Mouse (Mus musculus) liver, embryonic 12.5 days (tissue): ENCODE results near the gene Glud1. TPM values are rescaled to one million over a fixed set of nuclear protein-coding genes. Genes with fewer than 3 reads are reported as not detected.
A peak's percentile ranks its signal among the peaks of the same experiment; 100 is the strongest.

ENCODE experiments used
- ATAC-seq: fragments of 200-750 bp; cut with Nextera tagmentation; 2 replicates; pipeline ENCODE4 v1.8.0; 2017; ENCODE audit warnings: moderate number of reproducible peaks, mild to moderate bottlenecking, moderate library complexity
- H3K27ac ChIP-seq: fragments of 300-500 bp; sonication (generic); 2 replicates; pipeline ENCODE4 v1.5.1; 2016; ENCODE audit warnings: mild to moderate bottlenecking
- H3K27me3 ChIP-seq: fragments of 300-500 bp; sonication (generic); replicated peaks from 2 replicates; pipeline ENCODE4 v1.6.1; 2016; ENCODE audit warnings: mild to moderate bottlenecking, moderate library complexity
- H3K36me3 ChIP-seq: fragments of 300-500 bp; sonication (generic); 2 replicates; pipeline ENCODE4 v1.6.1; 2016; ENCODE audit warnings: mild to moderate bottlenecking, moderate library complexity
- H3K4me1 ChIP-seq: fragments of 300-500 bp; sonication (generic); 2 replicates; pipeline ENCODE4 v1.6.1; 2016
- H3K4me2 ChIP-seq: fragments of 300-500 bp; sonication (generic); 2 replicates; pipeline ENCODE4 v1.6.1; 2016; ENCODE audit warnings: mild to moderate bottlenecking, moderate library complexity
- H3K4me3 ChIP-seq: fragments of 300-500 bp; sonication (generic); 2 replicates; pipeline ENCODE4 v1.5.1; 2016; ENCODE audit warnings: mild to moderate bottlenecking, moderate library complexity
- H3K9ac ChIP-seq: fragments of 300-500 bp; sonication (generic); 2 replicates; pipeline ENCODE4 v1.6.1; 2016; ENCODE audit warnings: mild to moderate bottlenecking, moderate library complexity
- H3K9me3 ChIP-seq: fragments of 300-500 bp; sonication (generic); replicated peaks from 2 replicates; pipeline ENCODE4 v1.6.1; 2016; ENCODE audit warnings: mild to moderate bottlenecking, moderate library complexity
- WGBS: fragments of 180-500 bp; shearing (Covaris S2); methylation state at CpG from one replicate; pipeline ENCODE4 v1.1.7; 2016; ENCODE audit not compliant: insufficient replicate concordance; 5-methylcytosine and 5-hydroxymethylcytosine counted together
- polyA plus RNA-seq: library from polyadenylated mRNA; unstranded; fragments of >200 nt; fragmentation: Nextera tagmentation; extraction: Ambion mirVana; gene quantifications from 2 replicates; pipeline ENCODE4 v1.2.1, GENCODE M21; 2016

Gene Glud1
- 137 and 145 TPM in 2 replicates for polyA plus RNA-seq

DNA sequence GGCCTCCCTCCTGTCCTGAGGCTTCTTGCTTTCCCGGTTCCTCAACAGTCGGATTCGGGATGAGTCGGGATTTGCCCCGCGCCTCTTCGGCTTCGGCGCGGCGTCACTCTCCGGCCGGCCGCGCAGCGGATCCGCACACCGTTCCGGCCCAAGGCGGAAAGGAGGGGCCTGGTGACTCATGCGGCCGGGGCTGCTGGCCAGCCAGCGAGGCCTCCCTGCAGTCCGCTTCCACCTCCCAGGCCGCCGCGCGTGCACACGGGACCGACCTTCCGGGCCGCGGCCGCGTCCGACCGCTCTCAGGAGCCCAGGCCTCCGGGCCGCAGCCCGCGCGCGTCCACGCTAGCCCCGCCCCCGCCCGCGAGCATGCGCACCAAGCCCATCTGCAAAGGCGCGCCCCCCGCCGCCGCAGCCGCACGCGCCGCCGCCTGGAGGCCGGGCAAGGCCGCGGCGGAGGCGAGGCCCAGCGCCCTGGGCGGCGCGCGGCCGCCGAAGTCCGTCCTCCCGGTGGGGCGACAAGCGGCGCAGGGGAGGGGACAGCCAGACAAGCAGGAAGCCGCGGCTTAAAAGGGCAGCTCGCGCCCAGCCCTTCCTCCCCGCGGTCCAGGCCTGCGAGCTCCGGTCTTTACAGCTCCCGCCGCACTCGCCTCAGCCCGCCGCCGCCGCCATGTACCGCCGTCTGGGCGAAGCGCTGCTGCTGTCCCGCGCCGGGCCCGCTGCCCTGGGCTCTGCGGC, at the start of gene Glud1, which contains the start of gene Shld2:
Glud1 (plus strand) TSS at position 494 of the 732 bp plus-strand sequence.
Shld2 (minus strand) TSS at position 260 of the 732 bp plus-strand sequence.
- peak within 1 kb of the TSS; percentile 91 for H3K4me3 ChIP-seq
- peaks cover 2% of the 10 kb centered on the region; the same call in 1 of the 2 replicates for H3K36me3 ChIP-seq
- peak within 1 kb of the TSS; percentile 100 for H3K4me2 ChIP-seq
- H3K4me1 ChIP-seq, result peaks cover 35% of the 10 kb centered on the region
- peak; percentile 94 for ATAC-seq
- under 1% methylated on average over 91 of the region's 100 CpGs for WGBS
- H3K27me3 ChIP-seq, result no peaks in the 10 kb centered on the region
- H3K9me3 ChIP-seq, result no peaks in the 10 kb centered on the region
- peak within 1 kb of the TSS; percentile 91 for H3K27ac ChIP-seq
- peak within 1 kb of the TSS; percentile 91 for H3K9ac ChIP-seq

DNA sequence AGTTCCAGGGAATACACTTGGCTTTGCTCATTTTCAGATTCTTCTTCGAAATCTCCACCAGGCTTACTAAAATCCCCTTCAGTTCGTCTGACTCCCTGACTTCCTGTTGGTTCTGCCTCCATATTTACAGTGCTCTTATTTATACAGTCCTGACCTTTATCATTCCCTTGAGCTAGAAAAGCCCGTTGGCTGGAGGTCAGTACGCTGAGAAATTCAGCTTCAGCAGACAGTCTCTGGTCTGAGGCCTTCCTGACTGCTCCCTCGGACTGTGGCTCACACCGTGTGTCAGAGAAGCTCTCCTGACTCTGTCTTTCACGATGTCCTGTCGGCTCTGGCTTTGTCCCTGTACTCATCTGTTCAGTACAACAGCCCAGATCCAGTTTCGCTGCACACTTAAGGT, 42.5 kb upstream of the Glud1 start:
- no peak overlapping the region for H3K9ac ChIP-seq
- H3K4me3 ChIP-seq, result no peak overlapping the region
- H3K27me3 ChIP-seq, result no peaks in the 10 kb centered on the region
- no peak overlapping the region for H3K4me2 ChIP-seq
- peak; percentile 55 for ATAC-seq
- no peaks in the 10 kb centered on the region for H3K36me3 ChIP-seq
- H3K4me1 ChIP-seq, result 0 out of 2 replicates have a peak, but pooled peaks cover 3% of the 10 kb centered on the region
- H3K9me3 ChIP-seq, result no peaks in the 10 kb centered on the region
- peak overlapping the region; percentile 42; the same call in 1 of the 2 replicates for H3K27ac ChIP-seq
- WGBS, result 66% methylated on average over 9 of the region's 9 CpGs

DNA sequence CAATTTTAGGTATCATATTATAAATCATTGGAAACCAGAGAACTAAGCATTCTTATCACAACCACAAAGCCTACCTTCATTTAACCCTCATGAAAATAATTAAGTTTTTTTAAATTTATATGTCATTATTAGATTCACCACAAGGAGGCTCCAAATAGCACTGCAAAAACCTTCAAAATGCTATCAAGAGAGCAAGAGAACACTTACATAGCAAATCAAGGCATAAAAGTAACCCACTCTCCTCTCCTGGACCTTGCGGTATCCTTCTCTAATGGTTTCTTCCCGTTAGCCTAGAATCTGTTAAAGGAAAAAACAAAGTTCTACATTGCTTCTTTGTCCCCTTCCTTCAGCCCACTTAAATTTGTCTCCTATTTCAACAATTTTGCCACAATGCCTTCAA, 37.2 kb upstream of the Glud1 start:
- Histone ChIP-seq H3K27ac (no peak overlapping the region), H3K4me3 (no peak overlapping the region), H3K4me1 (0 out of 2 replicates have a peak, but pooled peaks cover 3% of the 10 kb centered on the region), H3K27me3 (no peaks in the 10 kb centered on the region), H3K36me3 (no peaks in the 10 kb centered on the region), H3K4me2 (no peak overlapping the region), H3K9ac (no peak overlapping the region), H3K9me3 (no peaks in the 10 kb centered on the region)
- WGBS, result 53% methylated on average over 2 of the region's 2 CpGs
- no peak for ATAC-seq

DNA sequence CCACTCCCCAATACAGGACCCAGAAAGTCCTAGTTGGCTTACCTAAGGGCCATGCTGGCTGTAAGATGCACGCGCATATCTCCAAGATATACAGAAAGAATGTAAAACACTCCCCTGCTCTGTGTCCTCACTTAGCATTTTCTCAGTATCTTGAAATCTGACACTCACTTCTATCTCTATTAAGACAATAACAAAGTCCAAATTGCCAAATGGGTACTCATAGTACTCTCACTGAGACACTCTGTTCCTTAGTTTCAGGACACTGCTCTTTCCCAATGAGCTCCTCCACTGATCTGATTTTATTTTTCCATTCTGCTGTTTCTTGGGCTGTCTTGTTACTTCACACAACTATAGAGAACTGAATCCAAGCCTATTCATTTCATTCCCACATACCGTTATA, 36.4 kb upstream of the Glud1 start:
- no peak overlapping the region for H3K27ac ChIP-seq
- H3K9ac ChIP-seq, result no peak overlapping the region
- H3K4me2 ChIP-seq, result no peak overlapping the region
- no peak overlapping the region for H3K4me3 ChIP-seq
- WGBS, result 85% methylated on average over 3 of the region's 3 CpGs
- no peaks in the 10 kb centered on the region for H3K36me3 ChIP-seq
- ATAC-seq, result no peak
- H3K9me3 ChIP-seq, result no peaks in the 10 kb centered on the region
- H3K4me1 ChIP-seq, result no peaks in the 10 kb centered on the region
- no peaks in the 10 kb centered on the region for H3K27me3 ChIP-seq

DNA sequence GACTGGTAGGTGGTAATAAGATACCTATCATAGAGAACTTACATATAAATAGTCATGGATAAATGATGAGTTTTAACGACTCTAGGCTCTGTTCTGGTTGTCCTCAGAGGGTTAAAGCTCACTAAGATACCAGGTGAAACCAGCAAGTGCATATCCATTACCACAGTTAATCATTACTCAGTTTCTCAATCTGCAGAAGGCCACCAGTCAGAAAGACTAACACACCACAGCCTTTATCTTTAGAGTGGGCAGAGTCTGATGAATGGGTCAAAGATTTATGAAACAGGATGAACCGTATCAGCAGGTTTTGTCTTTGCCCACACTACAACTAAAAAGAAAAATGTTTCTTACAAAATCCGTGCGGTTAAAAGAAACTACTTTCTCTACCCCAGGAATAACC, 35.3 kb upstream of the Glud1 start:
- Histone ChIP-seq H3K27ac (no peak overlapping the region), H3K4me3 (no peak overlapping the region), H3K9me3 (no peaks in the 10 kb centered on the region), H3K4me1 (no peaks in the 10 kb centered on the region), H3K9ac (no peak overlapping the region), H3K4me2 (no peak overlapping the region), H3K36me3 (no peaks in the 10 kb centered on the region), H3K27me3 (no peaks in the 10 kb centered on the region)
- WGBS, result 72% methylated on average over 4 of the region's 4 CpGs
- peak; percentile 55 for ATAC-seq

DNA sequence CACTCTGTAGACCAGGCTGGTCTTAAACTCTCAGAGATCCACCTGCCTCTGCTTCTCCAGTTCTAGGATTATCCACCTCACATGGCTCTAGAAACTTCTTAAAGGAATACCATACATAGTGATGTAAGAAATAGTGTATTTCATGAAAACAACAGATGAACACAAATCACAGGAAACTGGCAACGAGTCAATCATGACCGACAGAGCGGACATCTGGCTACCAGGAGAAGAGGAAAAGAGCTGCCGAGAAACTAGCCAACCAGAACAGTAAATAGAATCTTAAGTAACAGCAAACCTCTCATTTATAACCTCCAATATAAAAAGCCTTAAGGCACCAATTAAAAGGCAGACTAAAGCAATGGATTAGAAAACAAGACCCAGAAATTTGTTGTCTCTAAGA, 30.8 kb upstream of the Glud1 start:
- ATAC-seq, result no peak
- Histone ChIP-seq H3K36me3 (no peaks in the 10 kb centered on the region), H3K4me2 (no peak overlapping the region), H3K9ac (no peak overlapping the region), H3K4me3 (no peak overlapping the region), H3K9me3 (no peaks in the 10 kb centered on the region), H3K4me1 (no peaks in the 10 kb centered on the region), H3K27me3 (no peaks in the 10 kb centered on the region), H3K27ac (no peak overlapping the region)
- 85% methylated on average over 4 of the region's 4 CpGs for WGBS

DNA sequence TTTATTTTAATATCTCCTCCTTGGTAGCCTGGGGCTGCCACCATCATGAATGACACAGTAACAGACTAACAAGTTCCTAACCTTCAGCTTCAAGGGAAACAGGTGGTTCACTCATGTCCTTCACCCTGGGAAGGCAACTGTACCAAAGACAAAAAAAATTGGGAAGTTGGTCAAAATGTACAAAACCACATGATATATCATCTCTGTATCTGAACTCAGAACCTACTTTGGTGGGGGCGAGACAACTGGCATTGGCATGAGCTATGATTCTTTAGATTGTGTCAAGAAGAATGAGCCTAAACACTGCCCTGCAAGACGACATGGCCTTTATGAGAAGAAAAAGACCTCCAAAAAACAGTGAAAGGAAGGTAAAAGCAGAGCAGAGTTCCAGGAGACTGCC, 29.7 kb upstream of the Glud1 start:
- H3K4me3 ChIP-seq, result no peak overlapping the region
- H3K36me3 ChIP-seq, result no peaks in the 10 kb centered on the region
- H3K9ac ChIP-seq, result no peak overlapping the region
- H3K27ac ChIP-seq, result no peak overlapping the region
- no peak overlapping the region for H3K4me2 ChIP-seq
- no peak for ATAC-seq
- 49% methylated on average over 2 of the region's 2 CpGs for WGBS
- no peaks in the 10 kb centered on the region for H3K4me1 ChIP-seq
- no peaks in the 10 kb centered on the region for H3K27me3 ChIP-seq
- H3K9me3 ChIP-seq, result no peaks in the 10 kb centered on the region

DNA sequence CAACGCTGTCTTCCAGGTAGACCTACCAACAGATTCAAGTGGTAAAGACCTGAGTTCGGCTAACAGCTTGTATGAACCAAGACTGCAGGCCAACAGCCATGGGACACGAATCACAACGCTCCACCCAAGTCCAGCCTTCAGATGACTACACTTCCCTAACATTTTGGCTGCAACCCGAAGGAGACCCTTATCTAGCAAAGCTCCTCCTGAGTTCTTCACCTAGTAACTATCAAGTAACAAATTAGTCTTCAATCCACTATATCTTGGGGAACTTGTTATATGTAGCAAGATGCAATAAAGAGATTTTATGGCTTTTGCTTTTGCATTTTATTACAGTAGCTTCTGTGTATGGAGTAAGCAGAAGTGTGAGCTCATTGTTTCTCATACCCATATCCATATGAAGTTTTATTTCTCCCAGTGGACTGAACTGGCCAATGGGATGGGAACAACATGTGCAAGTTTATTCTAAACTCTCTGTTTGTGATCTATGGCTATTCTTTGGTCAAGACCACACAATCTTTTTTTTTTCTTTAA, 28.7 kb upstream of the Glud1 start:
- 76% methylated on average over 5 of the region's 5 CpGs for WGBS
- H3K4me2 ChIP-seq, result no peak overlapping the region
- H3K27ac ChIP-seq, result no peak overlapping the region

DNA sequence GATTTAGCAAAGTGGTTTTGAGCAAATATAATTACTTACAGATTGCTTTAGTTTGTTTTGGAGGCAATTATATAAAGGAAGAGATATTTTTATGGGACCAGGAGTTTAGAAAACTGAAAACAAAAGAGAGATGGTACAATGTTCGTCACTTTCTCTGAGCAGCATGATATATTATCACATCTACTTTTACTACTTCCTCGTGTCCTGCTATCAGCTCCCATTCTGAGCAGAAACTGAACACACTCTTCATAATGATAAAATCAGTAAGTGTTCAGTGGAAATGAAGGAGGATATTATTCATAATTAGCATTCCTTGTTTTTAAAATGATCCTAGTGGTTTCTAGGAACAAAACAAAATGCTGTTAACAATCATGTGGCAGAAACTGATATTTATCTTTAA, 22.1 kb upstream of the Glud1 start:
- 53% methylated on average over 2 of the region's 2 CpGs for WGBS
- Histone ChIP-seq H3K27me3 (no peaks in the 10 kb centered on the region), H3K4me3 (no peak overlapping the region), H3K4me1 (no peaks in the 10 kb centered on the region), H3K9me3 (no peaks in the 10 kb centered on the region), H3K27ac (no peak overlapping the region), H3K36me3 (no peaks in the 10 kb centered on the region), H3K4me2 (no peak overlapping the region), H3K9ac (no peak overlapping the region)
- no peak for ATAC-seq

More for the DNA sequence above, 28.7 kb upstream of the Glud1 start:
- no peak overlapping the region for H3K4me3 ChIP-seq
- no peak for ATAC-seq
- H3K4me1 ChIP-seq, result no peaks in the 10 kb centered on the region
- H3K9ac ChIP-seq, result no peak overlapping the region
- H3K9me3 ChIP-seq, result no peaks in the 10 kb centered on the region
- H3K36me3 ChIP-seq, result no peaks in the 10 kb centered on the region
- no peaks in the 10 kb centered on the region for H3K27me3 ChIP-seq

DNA sequence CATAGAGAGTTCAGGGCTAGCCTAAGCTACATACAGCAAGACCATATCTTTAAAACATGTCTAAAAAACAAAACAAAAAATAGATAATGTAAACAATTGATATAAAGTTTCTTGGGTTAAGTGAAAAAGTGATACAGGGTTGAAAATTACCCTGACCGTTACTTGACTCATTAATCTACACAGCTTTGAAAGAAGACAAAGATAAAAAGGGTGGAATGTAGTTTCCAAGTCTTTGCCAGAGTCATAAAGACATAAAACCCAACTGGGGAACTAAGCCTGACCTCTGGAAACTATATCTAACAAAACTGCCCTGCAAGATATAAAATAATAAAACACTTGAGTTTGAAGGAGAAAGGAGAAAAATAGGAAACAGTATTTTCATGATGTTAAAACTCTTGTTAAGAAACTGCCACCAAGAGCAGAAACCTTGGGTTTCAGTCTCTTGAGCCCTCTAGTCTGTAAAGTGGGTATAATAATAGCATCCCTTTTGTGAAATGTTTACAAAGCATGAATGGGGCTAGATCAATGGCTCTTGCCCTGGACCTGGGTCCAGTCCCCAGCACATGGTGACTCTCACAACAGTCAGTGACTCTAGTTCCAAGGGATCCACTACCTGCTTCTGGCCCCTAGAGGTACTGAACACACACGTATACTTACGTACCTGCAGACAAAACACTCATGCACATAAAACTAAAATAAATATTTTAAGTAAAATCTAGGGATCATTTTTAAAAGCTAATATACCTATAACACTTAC, 21.1 kb upstream of the Glud1 start:
- H3K4me3 ChIP-seq, result no peak overlapping the region
- no peak overlapping the region for H3K27ac ChIP-seq
- no peak overlapping the region for H3K9ac ChIP-seq
- no peak overlapping the region for H3K4me2 ChIP-seq
- H3K4me1 ChIP-seq, result no peaks in the 10 kb centered on the region
- no peaks in the 10 kb centered on the region for H3K9me3 ChIP-seq
- no peaks in the 10 kb centered on the region for H3K36me3 ChIP-seq
- H3K27me3 ChIP-seq, result no peaks in the 10 kb centered on the region
- no peak for ATAC-seq
- 83% methylated on average over 3 of the region's 3 CpGs for WGBS

DNA sequence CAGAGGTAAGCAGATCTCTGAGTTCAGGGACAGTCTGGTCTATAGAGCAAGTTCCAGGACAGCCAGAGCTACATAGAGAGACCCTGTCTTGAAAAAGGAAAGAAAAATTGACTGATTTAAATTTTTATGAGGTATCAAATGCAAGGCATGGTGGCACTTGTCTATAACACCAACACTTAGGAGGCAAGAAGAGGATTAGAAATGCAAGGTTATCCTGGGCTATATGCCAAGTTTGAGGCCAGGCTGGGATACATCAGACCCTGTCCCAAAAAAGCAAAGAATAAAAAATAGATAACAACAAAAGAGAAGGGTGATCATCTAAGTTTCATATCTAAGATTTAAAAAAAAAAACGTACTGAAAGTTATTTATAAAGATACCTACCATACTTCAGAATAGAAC, 20.3 kb upstream of the Glud1 start:
- Histone ChIP-seq H3K9ac (no peak overlapping the region), H3K27ac (no peak overlapping the region), H3K4me2 (no peak overlapping the region), H3K4me3 (no peak overlapping the region), H3K36me3 (no peaks in the 10 kb centered on the region), H3K27me3 (no peaks in the 10 kb centered on the region), H3K9me3 (no peaks in the 10 kb centered on the region), H3K4me1 (no peaks in the 10 kb centered on the region)
- 22% methylated on average over 1 of the region's 1 CpGs for WGBS
- ATAC-seq, result no peak

DNA sequence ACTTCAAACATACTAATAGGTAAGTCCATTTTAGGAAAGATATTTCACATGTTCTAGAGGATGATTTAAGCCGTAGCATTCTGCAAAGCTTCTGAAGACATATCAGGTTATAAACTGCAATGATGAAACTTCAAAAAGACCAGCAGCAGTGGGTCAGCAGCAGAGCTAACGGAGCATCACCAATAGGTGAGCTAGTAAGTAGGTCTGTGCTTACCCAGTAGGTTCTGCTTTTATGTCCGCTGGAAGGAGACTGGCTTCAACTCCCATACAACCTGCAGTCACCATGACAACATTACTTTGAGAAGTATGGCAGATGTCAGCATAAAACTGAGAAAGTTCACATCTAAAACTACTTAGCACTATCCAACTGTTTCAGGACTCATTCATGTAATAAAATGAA, 16.9 kb upstream of the Glud1 start:
- WGBS, result 75% methylated on average over 3 of the region's 3 CpGs
- no peak overlapping the region for H3K9ac ChIP-seq
- H3K9me3 ChIP-seq, result no peaks in the 10 kb centered on the region
- H3K4me3 ChIP-seq, result no peak overlapping the region
- H3K27me3 ChIP-seq, result no peaks in the 10 kb centered on the region
- ATAC-seq, result no peak
- peaks cover 11% of the 10 kb centered on the region; the same call in 1 of the 2 replicates for H3K4me1 ChIP-seq
- no peak overlapping the region for H3K27ac ChIP-seq
- no peak overlapping the region for H3K4me2 ChIP-seq
- H3K36me3 ChIP-seq, result no peaks in the 10 kb centered on the region
